Mouse (Mus musculus): Measurements from ENCODE around the gene Klrg2. TPM values are rescaled to one million over a fixed set of nuclear protein-coding genes. Genes with fewer than 3 reads are reported as not detected.
"Not testable (repeated sequence)": the region's sequence is repeated elsewhere in the genome, so short reads cannot be mapped to it uniquely, and the experiment has no call there.

Klrg2 gene
- 0.09 and 0.15 TPM in 2 replicates for polyA plus RNA-seq (2015; fragmentation: Nextera tagmentation; extraction: Ambion mirVana)

GRCm38 (mm10) chr6:38636852-38637618 is at the start of gene Klrg2:
TSS of gene Klrg2 (minus strand) at chr6:38637242.
- WGBS = 2% methylated on average over 60 of the region's 60 CpGs
- H3K9ac ChIP-seq (ENCODE audit: low read length) = peak within 1 kb of the TSS; percentile 63

GRCm38 (mm10) chr6:38682532-38682931 is 45.5 kb upstream of the Klrg2 start:
- H3K9ac ChIP-seq (ENCODE audit: low read length) = no peak overlapping the region
- H3K27me3 ChIP-seq (ENCODE audit: control insufficient read depth, insufficient read depth, low read depth, low read length) = no peaks in the 10 kb centered on the region
- WGBS = 51% methylated on average over 2 of the region's 2 CpGs
- no peak overlapping the region for H3K27ac ChIP-seq (ENCODE audit: low read length)
- H3K9me3 ChIP-seq (ENCODE audit: control insufficient read depth, low read length) = no peaks in the 10 kb centered on the region
- H3K4me3 ChIP-seq (ENCODE audit: low read length) = no peak overlapping the region
- no peaks in the 10 kb centered on the region for H3K36me3 ChIP-seq (ENCODE audit: control insufficient read depth, insufficient read depth, low read length)
- H3K4me2 ChIP-seq (ENCODE audit: low read depth, low read length) = no peak overlapping the region
- no peaks in the 10 kb centered on the region for H3K4me1 ChIP-seq (replicated peaks; ENCODE audit: control insufficient read depth, insufficient read depth, low read length)
- ATAC-seq (ENCODE audit: low read depth) = no peak

More at GRCm38 (mm10) chr6:38636852-38637618, at the start of gene Klrg2:
- peaks cover 15% of the 10 kb centered on the region for H3K4me1 ChIP-seq (replicated peaks; ENCODE audit: control insufficient read depth, insufficient read depth, low read length)
- H3K4me3 ChIP-seq (ENCODE audit: low read length) = peak within 1 kb of the TSS; percentile 62
- no peaks in the 10 kb centered on the region for H3K9me3 ChIP-seq (ENCODE audit: control insufficient read depth, low read length)
- peaks cover 75% of the 10 kb centered on the region for H3K27me3 ChIP-seq (ENCODE audit: control insufficient read depth, insufficient read depth, low read depth, low read length)
- H3K36me3 ChIP-seq (ENCODE audit: control insufficient read depth, insufficient read depth, low read length) = no peaks in the 10 kb centered on the region
- peak; percentile 86 for ATAC-seq (ENCODE audit: low read depth)
- peak within 1 kb of the TSS; percentile 100 for H3K4me2 ChIP-seq (ENCODE audit: low read depth, low read length)
- H3K27ac ChIP-seq (ENCODE audit: low read length) = no peak within 1 kb of the TSS

GRCm38 (mm10) chr6:38677629-38678028 is 40.6 kb upstream of the Klrg2 start:
- no peak overlapping the region for H3K9ac ChIP-seq (ENCODE audit: low read length)
- H3K36me3 ChIP-seq (ENCODE audit: control insufficient read depth, insufficient read depth, low read length) = no peaks in the 10 kb centered on the region
- no peak overlapping the region for H3K27ac ChIP-seq (ENCODE audit: low read length)
- ATAC-seq (ENCODE audit: low read depth) = no peak
- H3K27me3 ChIP-seq (ENCODE audit: control insufficient read depth, insufficient read depth, low read depth, low read length) = no peaks in the 10 kb centered on the region
- 72% methylated on average over 9 of the region's 9 CpGs for WGBS
- H3K9me3 ChIP-seq (ENCODE audit: control insufficient read depth, low read length) = no peaks in the 10 kb centered on the region
- no peak overlapping the region for H3K4me2 ChIP-seq (ENCODE audit: low read depth, low read length)
- no peaks in the 10 kb centered on the region for H3K4me1 ChIP-seq (replicated peaks; ENCODE audit: control insufficient read depth, insufficient read depth, low read length)
- no peak overlapping the region for H3K4me3 ChIP-seq (ENCODE audit: low read length)

GRCm38 (mm10) chr6:38676723-38677122 is 39.7 kb upstream of the Klrg2 start:
- Histone ChIP-seq H3K9me3 (ENCODE audit: control insufficient read depth, low read length) (no peaks in the 10 kb centered on the region), H3K4me3 (ENCODE audit: low read length) (no peak overlapping the region), H3K9ac (ENCODE audit: low read length) (no peak overlapping the region), H3K4me2 (ENCODE audit: low read depth, low read length) (no peak overlapping the region), H3K27me3 (ENCODE audit: control insufficient read depth, insufficient read depth, low read depth, low read length) (no peaks in the 10 kb centered on the region), H3K36me3 (ENCODE audit: control insufficient read depth, insufficient read depth, low read length) (no peaks in the 10 kb centered on the region), H3K27ac (ENCODE audit: low read length) (no peak overlapping the region), H3K4me1 (replicated peaks; ENCODE audit: control insufficient read depth, insufficient read depth, low read length) (no peaks in the 10 kb centered on the region)
- no peak for ATAC-seq (ENCODE audit: low read depth)
- 67% methylated on average over 14 of the region's 14 CpGs for WGBS

- 63% methylated on average over 6 of the region's 6 CpGs for WGBS
- H3K4me3 ChIP-seq (ENCODE audit: low read length) = no peak overlapping the region
- ATAC-seq (ENCODE audit: low read depth) = no peak
- H3K4me2 ChIP-seq (ENCODE audit: low read depth, low read length) = no peak overlapping the region
- H3K27me3 ChIP-seq (ENCODE audit: control insufficient read depth, insufficient read depth, low read depth, low read length) = no peaks in the 10 kb centered on the region
- no peaks in the 10 kb centered on the region for H3K4me1 ChIP-seq (replicated peaks; ENCODE audit: control insufficient read depth, insufficient read depth, low read length)
- H3K27ac ChIP-seq (ENCODE audit: low read length) = no peak overlapping the region
- no peak overlapping the region for H3K9ac ChIP-seq (ENCODE audit: low read length)
- H3K36me3 ChIP-seq (ENCODE audit: control insufficient read depth, insufficient read depth, low read length) = no peaks in the 10 kb centered on the region
- no peaks in the 10 kb centered on the region for H3K9me3 ChIP-seq (ENCODE audit: control insufficient read depth, low read length)
Measured at GRCm38 (mm10) chr6:38676217-38676616, 39.2 kb upstream of the Klrg2 start.

- no peak overlapping the region for H3K27ac ChIP-seq (ENCODE audit: low read length)
Measured at GRCm38 (mm10) chr6:38672011-38672410, 35.0 kb upstream of the Klrg2 start.

GRCm38 (mm10) chr6:38671270-38671669 is 34.2 kb upstream of the Klrg2 start:
- Histone ChIP-seq H3K36me3 (ENCODE audit: control insufficient read depth, insufficient read depth, low read length) (no peaks in the 10 kb centered on the region), H3K4me3 (ENCODE audit: low read length) (no peak overlapping the region), H3K4me1 (replicated peaks; ENCODE audit: control insufficient read depth, insufficient read depth, low read length) (no peaks in the 10 kb centered on the region), H3K9me3 (ENCODE audit: control insufficient read depth, low read length) (no peaks in the 10 kb centered on the region), H3K27ac (ENCODE audit: low read length) (no peak overlapping the region), H3K27me3 (ENCODE audit: control insufficient read depth, insufficient read depth, low read depth, low read length) (no peaks in the 10 kb centered on the region), H3K4me2 (ENCODE audit: low read depth, low read length) (no peak overlapping the region), H3K9ac (ENCODE audit: low read length) (no peak overlapping the region)
- no peak for ATAC-seq (ENCODE audit: low read depth)
- WGBS = 80% methylated on average over 7 of the region's 7 CpGs

More at GRCm38 (mm10) chr6:38672011-38672410, 35.0 kb upstream of the Klrg2 start:
- Histone ChIP-seq H3K9me3 (ENCODE audit: control insufficient read depth, low read length) (no peaks in the 10 kb centered on the region), H3K4me2 (ENCODE audit: low read depth, low read length) (no peak overlapping the region), H3K9ac (ENCODE audit: low read length) (no peak overlapping the region), H3K4me1 (replicated peaks; ENCODE audit: control insufficient read depth, insufficient read depth, low read length) (no peaks in the 10 kb centered on the region), H3K36me3 (ENCODE audit: control insufficient read depth, insufficient read depth, low read length) (no peaks in the 10 kb centered on the region), H3K27me3 (ENCODE audit: control insufficient read depth, insufficient read depth, low read depth, low read length) (no peaks in the 10 kb centered on the region), H3K4me3 (ENCODE audit: low read length) (no peak overlapping the region)
- ATAC-seq (ENCODE audit: low read depth) = no peak
- WGBS = 81% methylated on average over 3 of the region's 3 CpGs

- H3K27ac ChIP-seq (ENCODE audit: low read length); ATAC-seq (ENCODE audit: low read depth); H3K9me3 ChIP-seq (ENCODE audit: control insufficient read depth, low read length); H3K9ac ChIP-seq (ENCODE audit: low read length); H3K36me3 ChIP-seq (ENCODE audit: control insufficient read depth, insufficient read depth, low read length); H3K4me2 ChIP-seq (ENCODE audit: low read depth, low read length); H3K27me3 ChIP-seq (ENCODE audit: control insufficient read depth, insufficient read depth, low read depth, low read length); H3K4me3 ChIP-seq (ENCODE audit: low read length); H3K4me1 ChIP-seq (replicated peaks; ENCODE audit: control insufficient read depth, insufficient read depth, low read length): not testable (repeated sequence)
- WGBS = 60% methylated on average over 1 of the region's 1 CpGs
Measured at GRCm38 (mm10) chr6:38670488-38670887, 33.4 kb upstream of the Klrg2 start.

GRCm38 (mm10) chr6:38669580-38669979 is 32.5 kb upstream of the Klrg2 start:
- H3K4me3 ChIP-seq (ENCODE audit: low read length) = no peak overlapping the region
- WGBS = 61% methylated on average over 6 of the region's 6 CpGs
- no peaks in the 10 kb centered on the region for H3K36me3 ChIP-seq (ENCODE audit: control insufficient read depth, insufficient read depth, low read length)
- peaks cover 6% of the 10 kb centered on the region for H3K27me3 ChIP-seq (ENCODE audit: control insufficient read depth, insufficient read depth, low read depth, low read length)
- H3K9ac ChIP-seq (ENCODE audit: low read length) = no peak overlapping the region
- no peaks in the 10 kb centered on the region for H3K9me3 ChIP-seq (ENCODE audit: control insufficient read depth, low read length)
- H3K4me2 ChIP-seq (ENCODE audit: low read depth, low read length) = no peak overlapping the region
- no peaks in the 10 kb centered on the region for H3K4me1 ChIP-seq (replicated peaks; ENCODE audit: control insufficient read depth, insufficient read depth, low read length)
- no peak overlapping the region for H3K27ac ChIP-seq (ENCODE audit: low read length)
- ATAC-seq (ENCODE audit: low read depth) = no peak

Measured in lung, embryonic 16.5 days (tissue).